ENCODE assay signal across 15 mouse cellular contexts in genomic region chr3:52467876-52468275, GRCm38 (mm10).
"Had no signal": no experiment of that assay in that cellular context is flagged by ENCODE, and none has a peak within 500 bp of the region (broad histone marks: within the 10 kb centered on the region; RNA-seq: fewer than 3 reads in every experiment).

No protein-coding gene starts in this region.

- H3K9ac ChIP-seq: liver, embryonic 13.5 days; stomach, embryonic 15.5 days had no signal

- H3K27me3 ChIP-seq: liver, embryonic 13.5 days; stomach, embryonic 15.5 days had no signal

- DNase-seq: kidney, adult 11 months; kidney, adult 9 months; kidney, postnatal 14 days; kidney, postnatal 4 days; left cerebral cortex, postnatal 4 days; liver, embryonic 13.5 days; lung, adult 2 months; lung, postnatal 14 days; lung, postnatal 4 days; retina, postnatal 1 day; right cerebral cortex, postnatal 25 days; thymus, adult 18-20 months; thymus, postnatal 36 days had no signal

- H3K4me1 ChIP-seq: liver, embryonic 13.5 days; stomach, embryonic 15.5 days had no signal

- H3K9me3 ChIP-seq: liver, embryonic 13.5 days; stomach, embryonic 15.5 days had no signal

- H3K4me3 ChIP-seq: liver, embryonic 13.5 days; stomach, embryonic 15.5 days had no signal

- H3K4me2 ChIP-seq: liver, embryonic 13.5 days; midbrain, embryonic 11.5 days; stomach, embryonic 15.5 days had no signal

- H3K36me3 ChIP-seq: liver, embryonic 13.5 days; stomach, embryonic 15.5 days had no signal

- H3K27ac ChIP-seq: liver, embryonic 13.5 days; stomach, embryonic 15.5 days had no signal
